Mouse (Mus musculus) heart, adult 2 months (tissue): ENCODE measurements around the gene Slamf9. TPM values are rescaled to one million over a fixed set of nuclear protein-coding genes. Genes with fewer than 3 reads are reported as not detected.

Source experiments
- DNase-seq, 2 experiments: peaks; one replicate each; pipeline ENCODE4 v3.0.0; 2021
- H3K27ac ChIP-seq: fragments of 200-600 bp; 2 replicates; pipeline ENCODE4 v1.8.1; 2022
- H3K27me3 ChIP-seq: fragments of 200-500 bp; 2 replicates; pipeline ENCODE4 v1.6.1; 2012; ENCODE audit warnings: mild to moderate bottlenecking, low read length, inconsistent platforms, mixed read lengths; ENCODE audit not compliant: control insufficient read depth, insufficient read depth
- H3K36me3 ChIP-seq: fragments of 200-500 bp; 2 replicates; pipeline ENCODE4 v1.6.1; 2012; ENCODE audit warnings: low read length, inconsistent platforms; ENCODE audit not compliant: control insufficient read depth, insufficient read depth
- H3K4me1 ChIP-seq: fragments of 200-500 bp; 2 replicates; pipeline ENCODE4 v1.6.1; 2011; ENCODE audit warnings: low read length; ENCODE audit not compliant: control insufficient read depth, insufficient read depth
- H3K4me3 ChIP-seq: fragments of 200-600 bp; 2 replicates; pipeline ENCODE4 v1.8.1; 2022
- H3K79me2 ChIP-seq: fragments of 200-500 bp; replicated peaks from 2 replicates; pipeline ENCODE4 v1.6.1; 2012; ENCODE audit warnings: mild to moderate bottlenecking, inconsistent platforms, low read length, moderate library complexity, mixed read lengths; ENCODE audit not compliant: control insufficient read depth, insufficient read depth
- H3K9ac ChIP-seq: fragments of 200-500 bp; 2 replicates; pipeline ENCODE4 v1.6.1; 2012; ENCODE audit warnings: low read depth, mild to moderate bottlenecking, control low read depth, inconsistent platforms, low read length, mixed read lengths
- CTCF ChIP-seq: fragments of 200-600 bp; IDR thresholded peaks from 2 replicates; pipeline ENCODE4 v1.8.1; 2022; ENCODE audit warnings: antibody characterized with exemption, mild to moderate bottlenecking, moderate library complexity
- EP300 ChIP-seq: fragments of 200-500 bp; IDR thresholded peaks from 2 replicates; pipeline ENCODE4 v1.6.1; 2011; ENCODE audit warnings: low read depth, low read length, control low read depth; ENCODE audit not compliant: insufficient read depth
- POLR2A ChIP-seq: fragments of 200-500 bp; IDR thresholded peaks from 2 replicates; pipeline ENCODE4 v1.6.1; 2011; ENCODE audit warnings: mild to moderate bottlenecking, low read depth, low read length, control low read depth; ENCODE audit not compliant: insufficient read depth
- WGBS: fragments of 180-500 bp; shearing (Covaris S2); methylation state at CpG from one replicate; pipeline ENCODE4 v1.1.7; 2018; 5-methylcytosine and 5-hydroxymethylcytosine counted together
- intact Hi-C: fragments of 180-260 bp; cut with DNase I; formaldehyde crosslinking; loops from one replicate; pipeline ENCODE4 v1.15.1; 2025
- polyA plus RNA-seq: library from polyadenylated mRNA; depleted of rRNA; stranded (reverse); fragments of >200 nt; gene quantifications from 2 replicates; pipeline ENCODE4 v1.2.3, GENCODE M21; 2012
- total RNA-seq, 2 experiments: library from RNA; stranded (reverse); gene quantifications; 2 replicates each; pipeline ENCODE4 v1.2.3; 2021

The Slamf9 gene
- total and polyA plus RNA-seq, 3 experiments: 1.2 to 7.0 (median 2.3) TPM

GRCm38 (mm10) chr1:172499765-172500441 lies 24.7 kb downstream of the Slamf9 start, which contains the start of gene Tagln2:
Tagln2 (plus strand) TSS chr1:172500047.
- 4% methylated on average over 30 of the region's 30 CpGs for WGBS
- peak within 1 kb of the TSS; percentile 96 for H3K27ac ChIP-seq
- 0 out of 2 replicates have a peak, but pooled peaks cover 2% of the 10 kb centered on the region for H3K36me3 ChIP-seq
- TF ChIP-seq POLR2A (peak; percentile 99), EP300 (0 out of 2 replicates have a peak, but pooled peaks have one; percentile 45), CTCF (peak; percentile 57)
- peak; percentile 94 to 95 for DNase-seq
- H3K4me1 ChIP-seq: peaks cover 14% of the 10 kb centered on the region
- no peaks in the 10 kb centered on the region for H3K79me2 ChIP-seq
- H3K9ac ChIP-seq: peak within 1 kb of the TSS; percentile 96
- intact Hi-C loops: loop anchor here (1.0 kb wide), 1 partner anchor 25 kb away; no protein-coding TSS in a partner anchor
- peak within 1 kb of the TSS; percentile 72 for H3K4me3 ChIP-seq
- H3K27me3 ChIP-seq: no peaks in the 10 kb centered on the region

GRCm38 (mm10) chr1:172500451-172501370 lies 25.6 kb downstream of the Slamf9 start:
- Histone ChIP-seq H3K9ac (peak overlapping the region; percentile 96), H3K27ac (peak overlapping the region; percentile 96), H3K4me3 (peak overlapping the region; percentile 72), H3K4me1 (peaks cover 14% of the 10 kb centered on the region), H3K27me3 (no peaks in the 10 kb centered on the region), H3K79me2 (no peaks in the 10 kb centered on the region), H3K36me3 (0 out of 2 replicates have a peak, but pooled peaks cover 2% of the 10 kb centered on the region)
- 2% methylated on average over 56 of the region's 56 CpGs for WGBS
- TF ChIP-seq EP300 (peak; percentile 58; the same call in 1 of the 2 replicates), CTCF (0 out of 2 replicates have a peak, but pooled peaks have one; percentile 2), POLR2A (peak; percentile 39; the same call in 1 of the 2 replicates)
- intact Hi-C loops: loop anchor here (1.0 kb wide), 2 partner anchors 13 to 25 kb away; no protein-coding TSS in a partner anchor
- peak; percentile 79 to 83 for DNase-seq

DNA sequence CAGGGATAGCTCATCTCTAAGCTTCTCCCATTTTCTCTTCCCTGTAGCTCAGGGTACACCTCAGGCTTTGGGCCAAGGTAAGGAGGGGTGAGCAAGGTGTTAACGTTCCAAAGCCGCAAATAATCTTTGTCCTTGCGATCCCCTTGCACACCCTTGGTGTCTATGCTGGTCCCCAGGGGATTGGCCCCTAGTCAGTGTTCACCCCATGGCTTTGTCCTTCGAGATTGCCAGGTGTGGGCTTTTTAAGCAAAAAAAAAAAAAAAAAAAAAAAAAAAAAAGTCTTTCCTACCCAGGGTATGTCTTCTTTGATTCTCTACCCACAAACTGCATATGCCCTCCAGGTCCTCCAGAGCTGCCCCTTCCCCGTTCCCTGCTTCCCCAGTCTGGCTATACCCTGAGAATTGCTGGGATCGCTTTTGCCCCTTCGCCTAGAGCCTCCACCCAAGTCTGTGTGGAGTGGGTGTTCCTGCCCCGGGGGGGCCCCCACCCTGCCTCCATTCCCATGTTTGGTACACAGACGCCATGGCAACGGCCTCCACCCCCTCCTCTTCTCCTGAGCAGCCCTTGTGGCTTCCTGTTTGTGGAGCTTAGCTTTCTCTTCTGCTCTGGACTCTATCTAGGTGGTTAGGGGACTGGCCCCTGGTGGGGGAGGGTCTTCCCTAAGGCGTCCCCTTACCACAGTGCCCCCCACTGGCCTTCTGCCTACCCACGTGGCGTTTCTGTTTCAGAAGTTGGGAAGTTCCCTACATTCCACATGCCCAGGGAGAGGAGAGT lies 26.4 kb downstream of the Slamf9 start:
- peaks cover 14% of the 10 kb centered on the region for H3K4me1 ChIP-seq
- intact Hi-C loops: loop anchor here (1.0 kb wide), 1 partner anchor 12 kb away; no protein-coding TSS in a partner anchor

DNA sequence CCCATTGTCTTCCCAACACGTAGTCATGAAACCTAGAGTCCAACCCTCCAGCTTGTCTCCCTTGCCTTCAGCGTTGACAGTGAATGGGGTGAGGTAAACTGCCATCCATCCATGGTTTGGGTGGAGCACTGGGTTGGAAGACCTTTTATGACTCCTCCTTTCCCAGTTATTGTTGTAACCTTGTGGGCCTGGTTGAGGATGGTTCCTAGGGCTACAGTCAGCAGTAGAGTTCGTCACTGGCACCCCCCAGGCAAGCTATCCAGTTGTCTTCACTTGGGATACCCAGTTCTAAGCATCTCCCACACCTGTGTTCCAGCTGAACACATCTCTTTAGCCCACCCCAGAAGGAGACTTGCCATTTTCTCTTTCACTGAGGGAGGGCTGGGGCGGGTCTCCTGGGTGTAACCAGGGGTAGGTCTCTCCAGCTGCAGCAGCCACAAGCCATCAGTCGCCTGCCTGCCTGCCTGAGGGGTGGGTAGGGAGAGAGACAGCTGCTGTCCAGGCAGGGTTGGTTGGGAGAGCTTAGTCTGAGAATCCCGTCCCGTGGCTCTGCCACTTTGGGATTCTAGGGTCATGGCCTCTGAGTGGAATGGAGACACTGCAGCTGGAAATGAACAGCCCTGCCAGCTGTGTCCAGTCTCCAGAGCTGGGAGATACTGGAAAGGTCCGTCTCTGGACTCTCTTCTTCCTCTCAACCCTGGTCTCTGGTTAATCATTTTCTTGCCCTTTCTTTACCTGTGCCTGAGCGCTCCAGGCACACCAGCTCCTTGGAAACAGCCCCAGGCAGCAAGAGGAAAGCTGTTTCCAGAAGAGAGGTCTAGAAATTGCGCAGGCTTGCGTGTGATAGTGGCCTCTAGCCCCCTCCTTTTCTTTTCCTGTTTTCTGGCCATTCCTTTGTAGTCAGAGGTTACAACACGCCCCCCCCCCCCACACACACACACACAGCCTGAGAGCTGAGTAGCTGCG lies 27.3 kb downstream of the Slamf9 start:
- 22% methylated on average over 13 of the region's 13 CpGs for WGBS
- H3K9ac ChIP-seq: peak overlapping the region; percentile 50
- peak; percentile 57 to 66 for DNase-seq
- no peak for TF ChIP-seq POLR2A
- no peak for TF ChIP-seq CTCF
- TF ChIP-seq EP300: no peak
- peak overlapping the region; percentile 72 for H3K4me3 ChIP-seq
- no peaks in the 10 kb centered on the region for H3K79me2 ChIP-seq
- intact Hi-C loops: no loop called here
- H3K36me3 ChIP-seq: peaks cover 5% of the 10 kb centered on the region
- peaks cover 18% of the 10 kb centered on the region for H3K4me1 ChIP-seq
- H3K27ac ChIP-seq: peak overlapping the region; percentile 96
- H3K27me3 ChIP-seq: no peaks in the 10 kb centered on the region

More for the DNA sequence above, 26.4 kb downstream of the Slamf9 start:
- 27% methylated on average over 13 of the region's 13 CpGs for WGBS
- Histone ChIP-seq H3K36me3 (0 out of 2 replicates have a peak, but pooled peaks cover 2% of the 10 kb centered on the region), H3K9ac (peak overlapping the region; percentile 70), H3K79me2 (no peaks in the 10 kb centered on the region), H3K27me3 (no peaks in the 10 kb centered on the region), H3K27ac (peak overlapping the region; percentile 96), H3K4me3 (peak overlapping the region; percentile 72)
- peak; percentile 85 to 91 for DNase-seq
- TF ChIP-seq CTCF: no peak
- peak; percentile 44 for TF ChIP-seq POLR2A
- peak; percentile 26; the same call in 1 of the 2 replicates for TF ChIP-seq EP300
